Mouse (Mus musculus) intestine, postnatal 0 days (tissue): Measurements from ENCODE around the gene Serpinf1. TPM values are rescaled to one million over a fixed set of nuclear protein-coding genes. Genes with fewer than 3 reads are reported as not detected.

Experiments
- ATAC-seq: fragments of 200-750 bp; cut with Nextera tagmentation; 2 replicates; pipeline ENCODE4 v1.8.0; 2017; ENCODE audit warnings: mild to moderate bottlenecking, moderate TSS enrichment, moderate library complexity
- H3K27ac ChIP-seq: fragments of 300-500 bp; sonication (generic); 2 replicates; pipeline ENCODE4 v1.5.1; 2014; ENCODE audit warnings: mild to moderate bottlenecking, low read depth, low read length, moderate library complexity
- H3K27me3 ChIP-seq: fragments of 300-500 bp; sonication (generic); replicated peaks from 2 replicates; pipeline ENCODE4 v1.6.1; 2014; ENCODE audit warnings: low read length, mixed read lengths; ENCODE audit not compliant: control insufficient read depth, insufficient read depth
- H3K36me3 ChIP-seq: fragments of 300-500 bp; sonication (generic); 2 replicates; pipeline ENCODE4 v1.6.1; 2014; ENCODE audit warnings: mild to moderate bottlenecking, moderate library complexity; ENCODE audit not compliant: control insufficient read depth, insufficient read depth
- H3K4me1 ChIP-seq: fragments of 300-500 bp; sonication (generic); replicated peaks from 2 replicates; pipeline ENCODE4 v1.6.1; 2014; ENCODE audit warnings: antibody characterized with exemption, low read length, mixed read lengths; ENCODE audit not compliant: control insufficient read depth, insufficient read depth
- H3K4me2 ChIP-seq: fragments of 300-500 bp; sonication (generic); replicated peaks from 2 replicates; pipeline ENCODE4 v1.6.1; 2014; ENCODE audit warnings: low read depth, mild to moderate bottlenecking, moderate library complexity
- H3K4me3 ChIP-seq: fragments of 300-500 bp; sonication (generic); 2 replicates; pipeline ENCODE4 v1.5.1; 2014; ENCODE audit warnings: low read depth, low read length
- H3K9ac ChIP-seq: fragments of 300-500 bp; sonication (generic); 2 replicates; pipeline ENCODE4 v1.6.1; 2014; ENCODE audit warnings: mild to moderate bottlenecking, low read depth, low read length
- H3K9me3 ChIP-seq: fragments of 300-500 bp; sonication (generic); 2 replicates; pipeline ENCODE4 v1.6.1; 2016; ENCODE audit warnings: mixed run types; ENCODE audit not compliant: control insufficient read depth
- CTCF ChIP-seq: sonication (generic); IDR thresholded peaks from 2 replicates; pipeline ENCODE4 v1.5.1; 2016; ENCODE audit warnings: low read depth, mild to moderate bottlenecking, control low read depth, antibody characterized with exemption, moderate library complexity
- WGBS: fragments of 180-500 bp; shearing (Covaris S2); extraction: QIAGEN DNeasy Blood & Tissue Kit; methylation state at CpG from one replicate; pipeline ENCODE4 v1.1.7; 2014; 5-methylcytosine and 5-hydroxymethylcytosine counted together
- polyA plus RNA-seq: library from polyadenylated mRNA; unstranded; fragments of >200 nt; fragmentation: Nextera tagmentation; extraction: Ambion mirVana; gene quantifications from 2 replicates; pipeline ENCODE4 v1.2.1, GENCODE M21; 2015

Serpinf1 gene
- polyA plus RNA-seq, 1 experiment from 2014 or later, result 20.7 TPM

DNA sequence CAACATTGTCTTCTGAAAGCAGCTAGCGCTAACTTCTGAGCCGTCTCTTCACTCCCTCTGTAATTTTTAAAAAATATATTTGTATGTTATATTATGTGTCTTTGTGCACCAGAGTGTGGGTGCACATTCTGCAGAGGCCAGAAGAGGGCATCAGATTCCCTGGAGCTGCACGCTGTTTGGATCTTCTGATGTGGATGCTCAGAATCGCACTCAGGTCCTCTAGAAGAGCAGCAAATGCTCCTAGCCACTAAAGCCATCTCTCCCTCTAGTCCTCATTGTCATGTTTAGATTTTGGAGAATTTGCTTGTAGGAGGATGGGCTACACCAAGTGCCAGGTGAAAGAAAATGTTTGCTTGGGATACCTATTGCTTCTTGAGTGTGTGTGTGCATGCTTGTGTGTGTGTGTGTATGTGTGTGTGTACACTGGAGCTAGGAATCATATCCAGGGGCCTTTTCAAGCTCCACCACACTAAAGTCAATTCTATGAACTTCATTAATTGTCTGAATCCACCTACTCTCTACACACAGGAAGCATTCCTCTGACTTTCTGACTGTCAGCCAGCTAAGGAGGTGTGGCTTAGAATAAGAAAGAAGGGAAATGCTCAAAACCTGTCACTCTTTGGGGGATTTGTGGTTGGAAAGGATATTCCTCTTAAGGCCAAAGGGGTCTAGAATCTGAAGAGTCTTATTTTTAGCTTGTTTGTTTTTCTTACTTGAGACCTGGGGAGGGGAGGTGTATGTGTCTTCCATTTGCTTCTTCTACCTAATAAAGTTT is 44.4 kb upstream of the Serpinf1 start:
- Histone ChIP-seq H3K4me2 (no peak overlapping the region), H3K4me1 (peaks cover 19% of the 10 kb centered on the region; the same call in 1 of the 2 replicates), H3K4me3 (no peak overlapping the region), H3K9me3 (no peaks in the 10 kb centered on the region), H3K27ac (no peak overlapping the region), H3K9ac (no peak overlapping the region), H3K27me3 (no peaks in the 10 kb centered on the region), H3K36me3 (peaks cover 19% of the 10 kb centered on the region)
- no peak for ATAC-seq
- peak; percentile 44 for TF ChIP-seq CTCF
- WGBS, result 100% methylated on average over 4 of the region's 4 CpGs

DNA sequence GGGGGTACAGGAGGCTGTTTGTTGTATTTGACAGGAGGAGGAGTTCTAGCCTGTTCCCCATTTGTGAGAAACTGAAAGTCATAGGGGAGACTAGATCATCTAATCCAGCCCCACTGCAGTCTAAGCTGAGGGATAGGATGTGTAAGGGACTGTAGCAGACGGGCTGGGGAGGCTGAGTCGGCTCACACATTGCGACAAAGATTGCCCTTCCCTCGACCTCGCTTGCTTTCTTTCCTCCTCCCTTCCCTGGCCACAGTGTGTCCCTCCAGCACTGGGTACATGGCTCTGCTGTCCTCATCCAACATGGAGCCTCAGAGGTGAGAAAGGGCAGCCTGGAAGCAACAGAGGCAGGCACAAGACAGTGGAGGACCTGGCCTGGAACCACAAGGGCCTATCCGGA is 42.5 kb upstream of the Serpinf1 start:
- no peak for ATAC-seq
- Histone ChIP-seq H3K4me3 (no peak overlapping the region), H3K9me3 (no peaks in the 10 kb centered on the region), H3K4me1 (peaks cover 19% of the 10 kb centered on the region; the same call in 1 of the 2 replicates), H3K9ac (no peak overlapping the region), H3K4me2 (no peak overlapping the region; the same call in 1 of the 2 replicates), H3K27me3 (no peaks in the 10 kb centered on the region), H3K36me3 (peaks cover 19% of the 10 kb centered on the region), H3K27ac (no peak overlapping the region)
- no peak for TF ChIP-seq CTCF
- WGBS, result 79% methylated on average over 6 of the region's 6 CpGs

DNA sequence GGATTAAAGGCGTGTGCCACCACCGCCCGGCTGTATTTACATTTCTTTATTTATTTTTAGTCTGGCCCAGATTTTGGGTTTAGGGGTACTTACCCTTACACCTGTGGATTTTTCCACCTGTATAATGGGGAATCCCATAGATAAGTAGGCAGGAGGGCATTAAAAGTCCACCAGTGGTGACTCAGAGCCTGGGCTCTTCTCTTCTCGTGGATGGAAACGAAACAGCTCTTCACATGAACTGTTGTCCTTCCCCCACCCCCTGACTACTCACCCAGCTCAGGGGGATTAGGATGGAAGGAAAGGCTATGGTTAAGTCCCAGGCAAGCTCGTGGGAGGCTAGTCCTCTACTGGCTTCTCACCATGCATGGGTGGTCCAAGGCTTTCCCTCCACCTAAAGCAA is 41.9 kb upstream of the Serpinf1 start:
- peaks cover 19% of the 10 kb centered on the region; the same call in 1 of the 2 replicates for H3K4me1 ChIP-seq
- no peak for TF ChIP-seq CTCF
- no peak overlapping the region; the same call in 1 of the 2 replicates for H3K4me2 ChIP-seq
- ATAC-seq, result no peak
- 86% methylated on average over 6 of the region's 6 CpGs for WGBS
- no peak overlapping the region for H3K4me3 ChIP-seq
- H3K9me3 ChIP-seq, result no peaks in the 10 kb centered on the region
- no peaks in the 10 kb centered on the region for H3K27me3 ChIP-seq
- H3K36me3 ChIP-seq, result peaks cover 19% of the 10 kb centered on the region
- no peak overlapping the region for H3K9ac ChIP-seq
- H3K27ac ChIP-seq, result no peak overlapping the region

DNA sequence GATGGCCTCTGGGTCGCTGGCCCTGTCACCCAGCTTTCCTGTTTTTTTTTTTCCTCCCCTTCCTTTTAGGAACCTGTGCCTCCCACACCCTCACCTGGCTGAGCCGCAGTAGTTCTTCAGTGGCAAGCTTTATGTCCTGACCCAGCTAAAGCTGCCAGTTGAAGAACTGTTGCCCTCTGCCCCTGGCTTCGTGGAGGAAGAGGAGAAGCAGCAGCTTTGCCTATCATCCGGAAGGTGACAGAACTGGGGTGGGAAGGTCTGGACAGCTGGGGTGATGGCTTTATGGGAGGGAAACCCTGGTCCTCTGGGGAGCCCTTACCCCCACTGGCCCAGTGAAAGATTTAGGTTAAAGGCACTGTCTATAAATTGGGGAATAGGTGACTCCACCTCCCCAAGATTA is 41.1 kb upstream of the Serpinf1 start:
- H3K4me2 ChIP-seq, result peak overlapping the region; percentile 91
- TF ChIP-seq CTCF, result no peak
- H3K4me3 ChIP-seq, result peak overlapping the region; percentile 87
- peaks cover 19% of the 10 kb centered on the region; the same call in 1 of the 2 replicates for H3K4me1 ChIP-seq
- no peaks in the 10 kb centered on the region for H3K9me3 ChIP-seq
- ATAC-seq, result no peak
- no peaks in the 10 kb centered on the region for H3K27me3 ChIP-seq
- WGBS, result 34% methylated on average over 4 of the region's 4 CpGs
- no peak overlapping the region for H3K9ac ChIP-seq
- H3K27ac ChIP-seq, result 0 out of 2 replicates have a peak overlapping the region, but pooled peaks have one; percentile 97
- peaks cover 19% of the 10 kb centered on the region for H3K36me3 ChIP-seq

DNA sequence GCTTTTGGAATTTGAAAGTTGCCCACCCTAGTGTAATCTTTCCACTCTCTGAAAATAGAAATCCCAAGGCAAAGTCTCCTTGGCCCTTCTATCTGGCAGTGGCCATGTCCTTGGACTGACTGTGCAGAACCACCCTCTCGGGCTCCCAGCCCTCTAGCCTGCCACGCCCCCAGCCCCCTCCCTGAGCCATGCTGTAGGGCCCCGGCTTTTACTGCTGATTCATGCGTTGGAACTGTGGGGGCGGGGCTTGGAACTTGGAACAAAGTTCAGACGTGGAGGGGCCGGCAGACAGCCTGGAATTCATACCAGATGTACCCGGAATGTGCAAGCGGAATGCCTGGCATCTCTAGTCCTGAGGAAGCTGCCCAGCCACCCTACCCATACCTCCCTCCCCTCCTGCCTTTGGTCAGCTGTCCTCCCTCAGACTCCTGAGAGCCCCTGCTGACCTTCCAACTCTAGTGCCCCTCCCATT is 40.4 kb upstream of the Serpinf1 start:
- Histone ChIP-seq H3K4me2 (peak overlapping the region; percentile 91), H3K36me3 (peaks cover 19% of the 10 kb centered on the region), H3K9ac (peak overlapping the region; percentile 92; the same call in 1 of the 2 replicates), H3K4me3 (peak overlapping the region; percentile 87), H3K27me3 (no peaks in the 10 kb centered on the region), H3K4me1 (0 out of 2 replicates have a peak, but pooled peaks cover 16% of the 10 kb centered on the region), H3K27ac (peak overlapping the region; percentile 97), H3K9me3 (no peaks in the 10 kb centered on the region)
- no peak for TF ChIP-seq CTCF
- peak; percentile 53 for ATAC-seq
- 2% methylated on average over 9 of the region's 9 CpGs for WGBS

DNA sequence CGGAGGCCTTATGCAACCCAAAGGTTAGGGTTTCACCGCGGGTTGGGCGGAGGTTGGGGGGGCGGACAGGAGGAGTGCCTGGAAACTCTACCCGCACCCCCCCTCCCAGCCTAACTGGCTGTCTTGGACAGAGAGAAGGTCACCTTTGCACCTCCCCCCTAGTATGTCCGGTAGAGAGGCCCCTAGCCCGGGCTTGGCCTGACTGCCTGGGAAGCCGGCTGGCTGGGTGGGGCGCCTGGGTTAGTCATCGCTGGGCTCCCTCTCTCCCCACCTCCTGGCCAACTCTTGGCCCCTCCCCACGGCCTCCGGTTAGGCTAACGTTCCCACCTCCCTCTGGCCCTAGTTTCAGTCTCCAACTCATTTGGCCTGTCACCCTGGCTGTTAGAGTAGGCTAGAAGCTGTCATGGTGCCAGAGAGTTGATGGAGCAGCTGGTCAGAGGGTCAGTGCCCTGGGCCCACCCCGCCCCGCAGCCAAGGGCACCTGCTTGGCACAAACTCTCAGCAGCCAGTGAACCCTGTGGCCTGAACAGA is 39.8 kb upstream of the Serpinf1 start:
- H3K4me3 ChIP-seq, result peak overlapping the region; percentile 87
- H3K4me2 ChIP-seq, result peak overlapping the region; percentile 91
- ATAC-seq, result peak; percentile 41
- no peak for TF ChIP-seq CTCF
- H3K36me3 ChIP-seq, result peaks cover 19% of the 10 kb centered on the region
- H3K27ac ChIP-seq, result peak overlapping the region; percentile 97
- H3K27me3 ChIP-seq, result no peaks in the 10 kb centered on the region
- 3% methylated on average over 16 of the region's 16 CpGs for WGBS
- peak overlapping the region; percentile 92 for H3K9ac ChIP-seq
- H3K9me3 ChIP-seq, result no peaks in the 10 kb centered on the region
- 0 out of 2 replicates have a peak, but pooled peaks cover 10% of the 10 kb centered on the region for H3K4me1 ChIP-seq
